Mouse (Mus musculus) spleen, adult 2 months (tissue): ENCODE results near the gene Tex29. TPM values are rescaled to one million over a fixed set of nuclear protein-coding genes. Genes with fewer than 3 reads are reported as not detected.

Experiments
- DNase-seq, 2 experiments: peaks; one replicate each; pipeline versions ENCODE4 v3.0.0 to v3.0.0-alpha.2; 2012 to 2021; ENCODE audit warnings: low spot score in 2 of 2, low read depth in 1 of 2
- H3K27ac ChIP-seq: fragments of 200-500 bp; 2 replicates; pipeline ENCODE4 v1.5.1; 2012; ENCODE audit warnings: low read length, inconsistent platforms; ENCODE audit not compliant: insufficient read depth
- H3K27me3 ChIP-seq: fragments of 200-500 bp; 2 replicates; pipeline ENCODE4 v1.6.1; 2012; ENCODE audit warnings: mild to moderate bottlenecking, moderate library complexity, low read length, inconsistent platforms; ENCODE audit not compliant: control insufficient read depth, insufficient read depth
- H3K36me3 ChIP-seq: fragments of 200-500 bp; 2 replicates; pipeline ENCODE4 v1.6.1; 2012; ENCODE audit warnings: mild to moderate bottlenecking, low read length, inconsistent platforms; ENCODE audit not compliant: control insufficient read depth, insufficient read depth
- H3K4me1 ChIP-seq: fragments of 200-500 bp; 2 replicates; pipeline ENCODE4 v1.6.1; 2011; ENCODE audit warnings: inconsistent platforms; ENCODE audit not compliant: control insufficient read depth, insufficient read depth, insufficient read length
- H3K4me3 ChIP-seq: fragments of 200-500 bp; 2 replicates; pipeline ENCODE4 v1.5.1; 2011; ENCODE audit warnings: mild to moderate bottlenecking, inconsistent platforms; ENCODE audit not compliant: insufficient read depth, insufficient read length; ENCODE audit errors: extremely low read depth
- CTCF ChIP-seq: fragments of 200-500 bp; IDR thresholded peaks from 2 replicates; pipeline ENCODE4 v1.5.1; 2011; ENCODE audit warnings: mild to moderate bottlenecking, inconsistent platforms; ENCODE audit not compliant: insufficient read depth, insufficient read length, insufficient replicate concordance; ENCODE audit errors: extremely low read depth
- POLR2A ChIP-seq: fragments of 200-500 bp; IDR thresholded peaks from 2 replicates; pipeline ENCODE4 v1.6.1; 2011; ENCODE audit warnings: low read depth, low read length, inconsistent platforms
- WGBS: fragments of 180-500 bp; shearing (Covaris S2); methylation state at CpG from one replicate; pipeline ENCODE4 v1.1.7; 2018; 5-methylcytosine and 5-hydroxymethylcytosine counted together
- polyA plus RNA-seq: library from polyadenylated mRNA; depleted of rRNA; stranded (reverse); fragments of >200 nt; gene quantifications from 2 replicates; pipeline ENCODE4 v1.2.3, GENCODE M21; 2012

Tex29 gene
- polyA plus RNA-seq, 1 experiment, result not detected

- TF ChIP-seq CTCF (no peak), POLR2A (no peak)
These were observed 45.8 kb downstream of the Tex29 start for GRCm38 (mm10) chr8:11885881-11886699.

GRCm38 (mm10) chr8:11886824-11887223 lies 46.5 kb downstream of the Tex29 start:
- TF ChIP-seq CTCF (no peak), POLR2A (no peak)
- Histone ChIP-seq H3K27ac (no peak overlapping the region), H3K4me1 (no peaks in the 10 kb centered on the region), H3K4me3 (no peak overlapping the region), H3K36me3 (no peaks in the 10 kb centered on the region), H3K27me3 (no peaks in the 10 kb centered on the region)
- WGBS, result 93% methylated on average over 2 of the region's 2 CpGs
- no peak for DNase-seq

More at GRCm38 (mm10) chr8:11885881-11886699, 45.8 kb downstream of the Tex29 start:
- Histone ChIP-seq H3K27me3 (no peaks in the 10 kb centered on the region), H3K4me1 (no peaks in the 10 kb centered on the region), H3K27ac (no peak overlapping the region), H3K36me3 (no peaks in the 10 kb centered on the region), H3K4me3 (no peak overlapping the region)
- DNase-seq, result no peak
- 79% methylated on average over 12 of the region's 12 CpGs for WGBS

DNA sequence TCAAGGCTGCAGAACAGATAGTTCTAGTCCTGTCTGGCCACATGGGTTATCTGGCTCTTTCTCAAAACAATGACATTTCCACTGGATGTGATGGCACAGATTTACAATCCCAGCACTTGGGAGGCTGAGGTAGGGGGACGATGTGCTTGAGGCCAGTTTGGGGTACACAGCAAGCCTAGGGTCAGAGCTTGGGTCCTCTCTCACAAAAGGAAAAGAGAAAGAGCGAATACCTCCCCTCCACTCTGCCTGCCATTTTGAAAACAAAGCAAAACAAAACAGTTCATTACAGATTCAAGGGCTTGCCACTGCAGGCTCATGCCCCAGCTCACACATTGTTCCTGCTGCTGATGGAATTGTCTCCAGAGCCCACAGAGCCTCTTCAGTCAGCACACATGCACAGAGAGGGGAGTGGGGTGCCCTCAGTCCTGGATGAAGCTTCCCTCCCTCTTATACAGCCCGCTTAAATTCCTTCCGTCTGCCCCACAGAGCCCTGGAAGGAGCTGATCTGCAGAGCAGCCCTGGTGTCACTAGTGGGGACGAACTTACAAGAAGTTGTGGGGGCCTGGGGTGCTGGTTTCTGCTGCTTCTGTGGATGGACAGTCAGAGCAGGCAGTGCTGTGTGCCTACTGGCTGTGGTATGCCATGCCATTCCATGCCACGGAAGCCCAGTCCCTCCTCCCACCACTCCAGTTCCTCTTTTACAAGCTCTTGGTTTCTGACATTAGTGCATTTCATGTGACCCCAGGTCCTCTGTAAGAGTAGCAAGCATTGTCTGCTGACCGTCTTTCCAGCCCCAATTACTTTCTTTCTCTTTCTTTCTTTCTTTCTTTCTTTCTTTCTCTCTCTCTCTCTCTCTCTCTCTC lies 49.1 kb downstream of the Tex29 start:
- 46% methylated on average over 7 of the region's 7 CpGs for WGBS
- Histone ChIP-seq H3K27me3 (no peaks in the 10 kb centered on the region), H3K27ac (no peak overlapping the region), H3K4me3 (no peak overlapping the region), H3K4me1 (no peaks in the 10 kb centered on the region), H3K36me3 (no peaks in the 10 kb centered on the region)
- no peak for DNase-seq
- TF ChIP-seq POLR2A (no peak), CTCF (no peak)

GRCm38 (mm10) chr8:11892756-11893155 lies 52.5 kb downstream of the Tex29 start:
- DNase-seq, result no peak
- no peak overlapping the region for H3K27ac ChIP-seq
- 86% methylated on average over 2 of the region's 2 CpGs for WGBS
- no peaks in the 10 kb centered on the region for H3K4me1 ChIP-seq
- H3K27me3 ChIP-seq, result no peaks in the 10 kb centered on the region
- no peaks in the 10 kb centered on the region for H3K36me3 ChIP-seq
- no peak overlapping the region for H3K4me3 ChIP-seq
- TF ChIP-seq CTCF, result no peak
- no peak for TF ChIP-seq POLR2A

DNA sequence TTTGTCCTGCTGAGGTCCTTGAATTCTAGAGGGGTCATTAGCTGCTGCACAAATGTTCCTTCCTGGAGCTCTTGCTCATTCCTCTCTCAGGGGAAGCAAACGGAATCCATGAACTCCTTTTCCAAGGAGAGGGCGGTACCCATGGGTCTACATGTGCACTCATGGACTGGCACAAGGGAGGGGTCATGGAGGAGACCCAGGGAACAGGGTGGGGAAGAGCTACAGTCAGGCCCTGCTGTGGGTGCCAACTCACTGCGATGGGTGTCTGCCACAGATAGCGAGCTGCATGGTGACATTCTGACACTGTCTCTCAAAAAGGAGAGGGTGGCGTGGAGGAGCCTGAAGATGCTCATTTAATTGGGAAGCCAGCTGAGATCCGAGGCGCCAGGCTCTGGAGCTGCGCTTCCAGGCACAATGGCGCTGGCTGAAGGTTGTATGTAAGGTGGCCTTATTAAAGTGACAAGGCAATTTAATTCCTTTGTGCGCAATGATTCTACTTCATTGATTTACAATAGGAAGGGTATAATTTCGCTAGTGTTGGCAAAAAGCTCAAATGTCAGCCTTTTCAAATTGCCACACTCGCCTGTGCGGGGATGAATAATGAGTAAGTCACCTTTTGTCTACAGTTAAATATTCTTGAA lies 55.9 kb downstream of the Tex29 start:
- TF ChIP-seq POLR2A (no peak), CTCF (no peak)
- Histone ChIP-seq H3K27ac (no peak overlapping the region), H3K4me3 (no peak overlapping the region), H3K4me1 (no peaks in the 10 kb centered on the region), H3K36me3 (no peaks in the 10 kb centered on the region), H3K27me3 (no peaks in the 10 kb centered on the region)
- 87% methylated on average over 13 of the region's 13 CpGs for WGBS
- DNase-seq, result no peak

DNA sequence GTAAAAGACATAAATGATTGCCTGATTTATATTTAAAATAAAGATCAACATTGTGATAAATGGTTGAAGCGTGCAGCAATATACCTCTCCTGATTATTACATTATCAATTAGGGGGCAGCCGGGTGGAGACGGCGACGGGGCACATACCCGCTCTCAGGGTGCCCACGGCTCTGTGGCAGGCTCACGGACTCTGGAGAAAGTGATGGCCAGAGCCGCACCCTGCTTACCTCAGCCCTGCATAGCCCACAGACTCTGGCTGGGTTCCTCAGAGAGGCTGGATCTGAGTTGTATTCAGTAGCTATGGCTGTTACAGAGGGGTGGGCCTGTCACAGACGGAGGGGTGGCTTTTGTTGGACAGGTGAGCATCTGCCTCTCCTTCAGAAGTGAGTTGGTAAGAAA lies 56.4 kb downstream of the Tex29 start:
- H3K27me3 ChIP-seq, result no peaks in the 10 kb centered on the region
- DNase-seq, result no peak
- H3K4me1 ChIP-seq, result no peaks in the 10 kb centered on the region
- no peak overlapping the region for H3K27ac ChIP-seq
- H3K36me3 ChIP-seq, result no peaks in the 10 kb centered on the region
- no peak overlapping the region for H3K4me3 ChIP-seq
- WGBS, result 90% methylated on average over 10 of the region's 10 CpGs
- TF ChIP-seq POLR2A, result no peak
- TF ChIP-seq CTCF, result no peak
